Mouse (Mus musculus) heart, embryonic 12.5 days (tissue): ENCODE data around the gene Matn4. TPM values are rescaled to one million over a fixed set of nuclear protein-coding genes. Genes with fewer than 3 reads are reported as not detected.

ENCODE experiments used
- ATAC-seq: fragments of 200-750 bp; cut with Nextera tagmentation; 2 replicates; pipeline ENCODE4 v1.8.0; 2017; ENCODE audit warnings: moderate TSS enrichment, moderate library complexity; ENCODE audit not compliant: insufficient number of reproducible peaks, low FRiP score
- H3K27ac ChIP-seq: fragments of 300-500 bp; sonication (generic); 2 replicates; pipeline ENCODE4 v1.5.1; 2016; ENCODE audit warnings: mild to moderate bottlenecking, moderate library complexity; ENCODE audit not compliant: poor library complexity, severe bottlenecking
- H3K27me3 ChIP-seq: fragments of 300-500 bp; sonication (generic); replicated peaks from 2 replicates; pipeline ENCODE4 v1.6.1; 2016; ENCODE audit warnings: mild to moderate bottlenecking, moderate library complexity
- H3K36me3 ChIP-seq: fragments of 300-500 bp; sonication (generic); 2 replicates; pipeline ENCODE4 v1.6.1; 2016; ENCODE audit warnings: mild to moderate bottlenecking, moderate library complexity
- H3K4me1 ChIP-seq: fragments of 300-500 bp; sonication (generic); replicated peaks from 2 replicates; pipeline ENCODE4 v1.6.1; 2016; ENCODE audit warnings: mild to moderate bottlenecking
- H3K4me2 ChIP-seq: fragments of 300-500 bp; sonication (generic); 2 replicates; pipeline ENCODE4 v1.6.1; 2016; ENCODE audit warnings: mild to moderate bottlenecking, moderate library complexity
- H3K4me3 ChIP-seq: fragments of 300-500 bp; sonication (generic); 2 replicates; pipeline ENCODE4 v1.5.1; 2016; ENCODE audit warnings: mild to moderate bottlenecking
- H3K9ac ChIP-seq: fragments of 300-500 bp; sonication (generic); 2 replicates; pipeline ENCODE4 v1.6.1; 2016; ENCODE audit warnings: mild to moderate bottlenecking, moderate library complexity
- H3K9me3 ChIP-seq: fragments of 300-500 bp; sonication (generic); replicated peaks from 2 replicates; pipeline ENCODE4 v1.6.1; 2016; ENCODE audit warnings: mild to moderate bottlenecking, moderate library complexity
- WGBS: fragments of 180-500 bp; shearing (Covaris S2); methylation state at CpG from one replicate; pipeline ENCODE4 v1.1.7; 2016; 5-methylcytosine and 5-hydroxymethylcytosine counted together
- polyA plus RNA-seq: library from polyadenylated mRNA; unstranded; fragments of >200 nt; fragmentation: Nextera tagmentation; extraction: Ambion mirVana; gene quantifications from 2 replicates; pipeline ENCODE4 v1.2.1, GENCODE M21; 2016

Gene Matn4
- polyA plus RNA-seq, 1 experiment from 2014 or later: 6.4 TPM

- H3K9me3 ChIP-seq: no peaks in the 10 kb centered on the region
- H3K36me3 ChIP-seq: no peaks in the 10 kb centered on the region
- WGBS: 71% methylated on average over 3 of the region's 3 CpGs
- no peak overlapping the region for H3K4me2 ChIP-seq
- no peaks in the 10 kb centered on the region for H3K4me1 ChIP-seq
- H3K4me3 ChIP-seq: no peak overlapping the region
- ATAC-seq: no peak
- H3K9ac ChIP-seq: no peak overlapping the region
- no peaks in the 10 kb centered on the region for H3K27me3 ChIP-seq
- H3K27ac ChIP-seq: no peak overlapping the region
These were observed 33.6 kb downstream of the Matn4 start for GRCm38 (mm10) chr2:164371371-164371770.

DNA sequence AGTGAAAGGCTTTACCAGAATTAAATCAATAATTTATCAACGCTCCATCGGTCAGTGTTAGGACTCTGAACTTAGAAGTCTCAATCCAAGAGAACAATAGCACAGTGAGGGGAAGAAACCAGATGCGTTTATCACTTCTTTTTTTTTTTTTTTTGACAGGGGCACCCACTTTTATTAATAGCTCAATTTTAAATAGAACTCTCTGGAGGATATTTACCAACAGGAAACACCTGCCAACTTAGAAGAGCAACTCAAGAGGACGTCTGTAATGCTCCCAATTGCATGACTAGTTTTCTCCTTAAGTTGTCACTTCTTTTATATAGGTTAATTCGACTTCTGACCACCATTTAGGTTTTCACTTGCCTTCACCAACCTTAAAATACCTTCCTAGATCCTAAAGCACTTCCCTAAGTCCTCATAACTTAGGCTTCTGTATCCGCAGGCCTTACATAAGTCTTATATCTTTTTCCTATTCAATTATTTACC, 36.3 kb downstream of the Matn4 start:
- Histone ChIP-seq H3K4me3 (no peak overlapping the region), H3K27me3 (no peaks in the 10 kb centered on the region), H3K9ac (no peak overlapping the region), H3K36me3 (no peaks in the 10 kb centered on the region), H3K4me2 (no peak overlapping the region), H3K9me3 (no peaks in the 10 kb centered on the region), H3K4me1 (no peaks in the 10 kb centered on the region), H3K27ac (no peak overlapping the region)
- 76% methylated on average over 6 of the region's 6 CpGs for WGBS
- ATAC-seq: no peak

- peaks cover 6% of the 10 kb centered on the region; the same call in 1 of the 2 replicates for H3K27me3 ChIP-seq
- H3K9me3 ChIP-seq: no peaks in the 10 kb centered on the region
- H3K27ac ChIP-seq: no peak overlapping the region
- H3K9ac ChIP-seq: no peak overlapping the region
- H3K4me2 ChIP-seq: no peak overlapping the region
- 56% methylated on average over 3 of the region's 3 CpGs for WGBS
- H3K36me3 ChIP-seq: no peaks in the 10 kb centered on the region
- no peak for ATAC-seq
- no peak overlapping the region for H3K4me3 ChIP-seq
- H3K4me1 ChIP-seq: no peaks in the 10 kb centered on the region
These were observed 38.0 kb downstream of the Matn4 start for GRCm38 (mm10) chr2:164366947-164367346.

DNA sequence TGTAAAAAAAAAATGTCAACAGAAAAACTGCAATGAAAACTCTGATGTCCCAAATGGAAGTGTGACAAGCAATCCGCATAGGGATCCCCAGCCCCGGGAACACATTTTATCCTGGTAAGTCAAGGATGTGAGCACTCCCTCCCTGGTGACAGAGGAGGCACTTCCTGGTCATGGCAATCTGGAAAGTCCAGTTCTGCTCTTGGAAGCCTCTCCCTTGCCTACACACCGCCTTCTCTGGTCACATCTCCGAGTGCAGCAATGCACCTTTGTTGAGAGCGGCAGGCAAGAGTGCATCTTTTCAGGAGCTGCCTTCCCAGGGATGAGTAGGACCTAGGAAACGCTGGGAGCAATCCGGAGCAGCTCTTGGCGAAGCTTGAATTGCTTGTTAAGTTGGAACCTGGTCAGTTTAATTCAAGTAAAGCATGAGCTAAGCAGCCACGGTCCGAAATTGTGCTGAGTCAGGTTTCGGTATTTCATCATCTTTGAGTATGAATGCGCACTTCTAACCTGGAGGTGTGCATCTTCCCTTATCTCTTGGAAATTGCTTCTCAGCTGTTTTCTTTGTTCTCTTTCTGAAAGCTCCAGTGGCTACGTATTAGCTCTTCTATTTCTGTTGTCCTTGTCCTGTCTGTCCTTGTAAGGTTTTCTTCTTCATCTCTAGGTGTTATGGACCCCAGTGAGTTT, 43.8 kb downstream of the Matn4 start:
- H3K4me1 ChIP-seq: no peaks in the 10 kb centered on the region
- H3K4me3 ChIP-seq: no peak overlapping the region
- H3K27me3 ChIP-seq: peaks cover 20% of the 10 kb centered on the region
- WGBS: 32% methylated on average over 13 of the region's 13 CpGs
- H3K36me3 ChIP-seq: no peaks in the 10 kb centered on the region
- H3K9ac ChIP-seq: no peak overlapping the region
- H3K4me2 ChIP-seq: no peak overlapping the region
- no peak for ATAC-seq
- no peak overlapping the region for H3K27ac ChIP-seq
- no peaks in the 10 kb centered on the region for H3K9me3 ChIP-seq

DNA sequence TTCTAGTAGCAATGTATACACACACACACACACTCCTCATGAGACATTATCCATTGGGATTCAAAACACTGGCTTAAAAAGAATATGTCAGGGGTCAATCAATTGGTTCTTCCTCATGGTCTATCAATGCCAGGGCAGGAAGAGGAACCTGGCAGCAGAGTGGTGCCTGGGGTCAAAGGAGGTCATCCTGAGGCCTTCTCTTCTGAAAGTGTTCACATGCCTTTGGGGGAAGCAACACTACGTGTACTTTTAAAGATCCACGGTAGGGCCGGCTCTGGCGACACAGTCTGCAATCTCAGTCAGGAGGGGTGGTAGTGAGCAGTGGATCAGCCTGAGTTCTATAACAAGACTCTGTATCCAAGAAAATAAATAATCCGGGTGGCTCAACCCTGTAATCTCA, 45.3 kb downstream of the Matn4 start:
- WGBS: 79% methylated on average over 5 of the region's 5 CpGs
- no peaks in the 10 kb centered on the region for H3K4me1 ChIP-seq
- no peak overlapping the region for H3K4me3 ChIP-seq
- ATAC-seq: no peak
- no peak overlapping the region for H3K4me2 ChIP-seq
- no peaks in the 10 kb centered on the region for H3K36me3 ChIP-seq
- H3K9ac ChIP-seq: no peak overlapping the region
- no peak overlapping the region for H3K27ac ChIP-seq
- H3K27me3 ChIP-seq: peaks cover 30% of the 10 kb centered on the region
- H3K9me3 ChIP-seq: no peaks in the 10 kb centered on the region

DNA sequence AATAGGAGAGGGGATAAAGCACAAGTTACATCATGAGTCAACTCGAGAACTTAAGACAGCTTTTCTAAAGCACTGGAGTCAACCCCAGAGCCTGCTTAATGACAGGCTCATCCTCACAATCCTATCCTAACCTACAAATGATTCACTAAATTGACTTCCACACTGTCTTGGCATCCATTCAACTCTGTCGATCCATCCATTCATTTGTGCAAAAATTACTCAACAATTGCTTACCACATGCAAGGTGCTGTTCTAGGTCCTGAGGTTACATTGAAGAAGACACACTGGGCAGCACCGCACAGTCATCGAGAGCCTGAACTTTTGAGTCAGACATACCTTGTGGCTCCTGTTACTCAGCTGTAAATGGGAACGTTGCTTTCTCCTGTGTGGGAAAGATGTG, 45.9 kb downstream of the Matn4 start:
- H3K27me3 ChIP-seq: peaks cover 32% of the 10 kb centered on the region
- no peak for ATAC-seq
- no peaks in the 10 kb centered on the region for H3K9me3 ChIP-seq
- no peak overlapping the region for H3K9ac ChIP-seq
- WGBS: 78% methylated on average over 5 of the region's 5 CpGs
- no peaks in the 10 kb centered on the region for H3K36me3 ChIP-seq
- no peak overlapping the region for H3K4me2 ChIP-seq
- no peak overlapping the region for H3K4me3 ChIP-seq
- no peaks in the 10 kb centered on the region for H3K4me1 ChIP-seq
- no peak overlapping the region for H3K27ac ChIP-seq

GRCm38 (mm10) chr2:164358373-164358772, 46.6 kb downstream of the Matn4 start:
- WGBS: 82% methylated on average over 3 of the region's 3 CpGs

DNA sequence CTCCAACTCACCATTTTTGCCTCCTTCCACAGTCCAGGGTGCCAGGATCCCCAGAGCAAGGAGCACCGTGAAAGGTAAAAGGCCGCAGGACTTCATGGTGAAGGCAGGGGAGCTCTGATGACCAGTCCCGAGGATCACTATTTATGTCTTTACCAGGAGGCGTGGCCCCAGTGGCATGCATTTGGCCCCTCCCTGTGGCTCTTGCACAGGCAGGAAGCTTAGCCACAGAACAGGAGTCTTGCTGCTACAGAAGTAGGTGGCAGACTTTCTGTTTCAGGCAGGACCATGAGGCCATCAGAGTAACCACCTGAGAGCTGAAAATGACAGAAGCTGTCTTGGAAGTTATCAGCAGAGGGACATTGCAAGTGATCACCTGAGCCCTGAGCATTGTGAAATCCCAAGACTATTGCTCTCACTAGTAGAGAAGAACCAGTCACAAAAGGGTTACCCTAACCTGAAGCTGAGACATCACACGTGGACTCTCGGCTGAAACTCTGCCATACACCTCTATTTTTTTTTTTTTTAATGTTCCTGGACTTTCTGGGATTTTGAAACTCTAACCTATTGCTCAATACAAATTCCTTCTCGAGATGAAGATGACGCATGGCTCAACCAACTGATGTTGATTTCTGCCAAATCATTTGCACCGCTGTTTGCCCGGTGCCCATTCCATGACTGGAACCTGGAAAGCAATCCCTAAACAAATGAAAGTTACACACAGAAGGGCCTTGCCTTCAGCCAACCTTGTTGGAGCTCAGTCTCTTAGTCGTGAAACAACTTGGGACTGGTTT, 48.6 kb downstream of the Matn4 start:
- H3K27me3 ChIP-seq: peaks cover 24% of the 10 kb centered on the region
- no peak overlapping the region for H3K4me2 ChIP-seq
- no peak overlapping the region for H3K27ac ChIP-seq
- no peaks in the 10 kb centered on the region for H3K4me1 ChIP-seq
- no peak for ATAC-seq
- no peaks in the 10 kb centered on the region for H3K9me3 ChIP-seq
- no peaks in the 10 kb centered on the region for H3K36me3 ChIP-seq
- no peak overlapping the region for H3K9ac ChIP-seq
- no peak overlapping the region for H3K4me3 ChIP-seq
- whole genome bisulfite sequencing: 69% methylated on average over 11 of the region's 11 CpGs

More at GRCm38 (mm10) chr2:164358373-164358772, 46.6 kb downstream of the Matn4 start:
- ATAC-seq: no peak
- H3K9ac ChIP-seq: no peak overlapping the region
- H3K9me3 ChIP-seq: no peaks in the 10 kb centered on the region
- H3K36me3 ChIP-seq: no peaks in the 10 kb centered on the region
- H3K4me1 ChIP-seq: no peaks in the 10 kb centered on the region
- H3K27me3 ChIP-seq: peaks cover 30% of the 10 kb centered on the region
- H3K27ac ChIP-seq: no peak overlapping the region
- no peak overlapping the region for H3K4me2 ChIP-seq
- no peak overlapping the region for H3K4me3 ChIP-seq

GRCm38 (mm10) chr2:164353356-164353755, 51.6 kb downstream of the Matn4 start:
- Histone ChIP-seq H3K27me3 (peaks cover 14% of the 10 kb centered on the region), H3K9ac (no peak overlapping the region), H3K4me3 (no peak overlapping the region), H3K36me3 (no peaks in the 10 kb centered on the region), H3K27ac (no peak overlapping the region), H3K4me1 (no peaks in the 10 kb centered on the region), H3K4me2 (no peak overlapping the region), H3K9me3 (no peaks in the 10 kb centered on the region)
- no peak for ATAC-seq
- 83% methylated on average over 11 of the region's 11 CpGs for WGBS

- no peaks in the 10 kb centered on the region for H3K4me1 ChIP-seq
- H3K36me3 ChIP-seq: no peaks in the 10 kb centered on the region
- H3K9me3 ChIP-seq: no peaks in the 10 kb centered on the region
- no peak overlapping the region for H3K27ac ChIP-seq
- H3K4me2 ChIP-seq: no peak overlapping the region
- WGBS: 60% methylated on average over 3 of the region's 3 CpGs
- no peak overlapping the region for H3K9ac ChIP-seq
- peaks cover 14% of the 10 kb centered on the region for H3K27me3 ChIP-seq
- ATAC-seq: no peak
- H3K4me3 ChIP-seq: no peak overlapping the region
These were observed 52.3 kb downstream of the Matn4 start for GRCm38 (mm10) chr2:164352697-164353096.

DNA sequence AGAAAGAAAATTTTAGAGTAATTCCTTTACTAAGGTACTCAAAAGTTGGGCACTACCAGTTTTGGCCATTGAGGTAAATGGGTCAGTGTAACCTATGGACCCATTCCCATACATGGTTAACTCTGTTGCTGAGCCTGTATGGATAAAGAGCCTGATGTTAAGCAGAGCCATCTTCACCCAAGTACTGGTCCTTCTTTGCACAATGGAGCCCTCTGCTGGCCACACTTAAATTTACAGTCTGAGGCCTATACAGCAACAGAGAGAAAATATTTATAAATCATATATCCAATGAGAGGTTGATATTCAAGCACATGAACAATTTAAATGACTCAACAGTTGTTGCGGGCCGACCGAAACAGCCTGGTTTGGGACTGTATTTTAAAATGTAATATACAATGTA, 56.0 kb downstream of the Matn4 start:
- no peak overlapping the region for H3K4me2 ChIP-seq
- H3K9ac ChIP-seq: no peak overlapping the region
- H3K27me3 ChIP-seq: no peaks in the 10 kb centered on the region
- no peak overlapping the region for H3K27ac ChIP-seq
- no peaks in the 10 kb centered on the region for H3K36me3 ChIP-seq
- no peak for ATAC-seq
- WGBS: 84% methylated on average over 3 of the region's 3 CpGs
- H3K4me3 ChIP-seq: no peak overlapping the region
- no peaks in the 10 kb centered on the region for H3K9me3 ChIP-seq
- H3K4me1 ChIP-seq: no peaks in the 10 kb centered on the region
